Mouse (Mus musculus): ENCODE measurements around the gene Wrnip1. TPM values are rescaled to one million over a fixed set of nuclear protein-coding genes. Genes with fewer than 3 reads are reported as not detected.
A peak's percentile ranks its signal among the peaks of the same experiment; 100 is the strongest.
"Not testable (repeated sequence)": the region's sequence is repeated elsewhere in the genome, so short reads cannot be mapped to it uniquely, and the experiment has no call there.

Wrnip1 gene
- total RNA-seq, 2 experiments from 2014 or later, result 24.8 to 26.7 TPM

- peak in 1 of 2 experiments; percentile 8 for DNase-seq (ENCODE audit: low spot score in 2 of 2)
These were observed 48.3 kb downstream of the Wrnip1 start for GRCm38 (mm10) chr13:32850156-32850555.

- peak in 1 of 2 experiments; percentile 54 for DNase-seq (ENCODE audit: low spot score in 2 of 2)
These were observed 49.0 kb downstream of the Wrnip1 start, which contains the start of gene Serpinb1a for GRCm38 (mm10) chr13:32850668-32851404. Gene Serpinb1a, minus strand, starts transcription at chr13:32851185.

DNA sequence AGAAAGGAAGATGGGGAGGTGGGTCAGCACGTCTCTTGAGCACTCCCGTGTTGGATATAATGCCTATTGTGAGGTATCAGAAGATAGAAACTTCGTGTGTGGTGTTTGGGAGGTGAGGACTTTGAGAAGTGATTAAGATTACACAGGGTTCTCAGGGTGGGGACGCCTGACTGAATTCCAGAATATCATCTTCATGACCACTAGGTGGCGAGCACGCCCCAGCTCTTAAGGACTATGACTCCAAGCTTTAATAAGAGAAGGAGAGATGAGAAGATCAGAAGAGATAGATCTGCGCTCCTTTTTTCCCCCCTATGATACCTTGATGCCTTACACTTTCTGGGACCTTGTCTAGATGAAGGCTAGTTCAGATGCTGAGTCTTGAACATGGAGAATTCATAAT, 50.1 kb downstream of the Wrnip1 start:
- peak in 1 of 2 experiments; percentile 23 for DNase-seq (ENCODE audit: low spot score in 2 of 2)

GRCm38 (mm10) chr13:32852539-32852938, 50.7 kb downstream of the Wrnip1 start:
- peak in 1 of 2 experiments; percentile 3 for DNase-seq (ENCODE audit: low spot score in 2 of 2)

- no peak for DNase-seq (ENCODE audit: low spot score in 2 of 2)
These were observed 51.2 kb downstream of the Wrnip1 start for GRCm38 (mm10) chr13:32853073-32853472.

DNA sequence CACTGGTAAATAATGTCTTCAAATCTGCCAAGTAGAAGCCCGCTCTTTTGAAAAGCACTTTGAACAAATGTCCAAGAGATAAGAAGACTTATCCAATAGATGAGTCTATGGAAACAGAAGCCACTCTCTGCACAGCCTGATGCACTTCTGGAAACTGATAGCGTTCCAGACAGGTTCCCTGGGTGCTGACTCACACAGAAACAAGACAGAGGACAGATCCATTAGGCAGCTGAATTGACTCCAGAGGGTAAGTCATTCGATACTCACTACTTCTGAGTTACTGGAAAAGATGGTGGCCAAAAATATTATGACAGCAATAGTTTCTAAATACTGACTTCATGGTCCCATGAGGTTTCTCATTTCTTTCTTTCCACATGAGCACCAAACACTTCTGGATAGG, 59.0 kb downstream of the Wrnip1 start:
- DNase-seq (ENCODE audit: low spot score in 2 of 2), result no peak

GRCm38 (mm10) chr13:32863456-32863855, 61.6 kb downstream of the Wrnip1 start:
- no peak for DNase-seq (ENCODE audit: low spot score in 2 of 2)

DNA sequence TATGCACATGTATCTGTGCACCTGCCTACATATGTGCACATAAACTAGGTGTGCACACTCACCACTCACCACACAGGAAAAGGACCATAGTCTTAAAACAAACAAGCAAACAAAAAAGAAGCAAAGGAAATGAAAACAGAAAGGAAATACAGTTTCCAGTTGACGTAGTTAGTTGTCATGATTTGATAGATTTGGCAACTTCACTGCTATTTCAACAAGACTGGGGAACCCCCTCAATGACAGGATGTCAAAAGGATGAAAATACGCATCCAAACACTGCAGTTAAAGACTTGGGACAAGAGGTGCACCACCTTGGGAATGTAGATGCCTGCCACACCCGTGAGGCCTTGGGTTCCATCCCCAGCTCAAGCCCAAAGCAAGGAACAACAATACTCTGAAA, 62.7 kb downstream of the Wrnip1 start:
- DNase-seq (ENCODE audit: low spot score in 2 of 2), result not testable (repeated sequence)

GRCm38 (mm10) chr13:32865591-32865990, 63.8 kb downstream of the Wrnip1 start:
- no peak for DNase-seq (ENCODE audit: low spot score in 2 of 2)

DNA sequence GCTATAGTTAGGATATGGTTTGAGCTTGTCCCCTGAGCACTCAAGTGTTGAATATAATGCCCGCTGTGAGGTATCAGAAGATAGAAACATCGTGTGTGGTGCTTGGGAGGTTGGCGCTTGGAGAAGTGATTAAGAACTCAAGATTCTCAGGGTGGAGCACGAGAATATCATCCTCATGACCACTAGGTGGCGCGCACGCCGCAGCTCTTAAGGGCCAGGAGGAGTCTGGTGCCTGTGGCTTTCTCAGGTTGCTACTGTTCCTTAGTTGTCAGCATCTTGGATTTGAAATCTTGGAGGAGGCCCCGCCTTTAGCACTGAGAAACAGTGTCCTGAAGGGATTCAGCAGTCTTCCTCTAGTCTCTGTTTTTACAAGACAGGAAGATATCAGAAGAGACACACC, 64.6 kb downstream of the Wrnip1 start:
- DNase-seq (ENCODE audit: low spot score in 2 of 2), result peak; percentile 41 to 67

- no peak for DNase-seq (ENCODE audit: low spot score in 2 of 2)
These were observed 65.2 kb downstream of the Wrnip1 start for GRCm38 (mm10) chr13:32867030-32867429.

DNA sequence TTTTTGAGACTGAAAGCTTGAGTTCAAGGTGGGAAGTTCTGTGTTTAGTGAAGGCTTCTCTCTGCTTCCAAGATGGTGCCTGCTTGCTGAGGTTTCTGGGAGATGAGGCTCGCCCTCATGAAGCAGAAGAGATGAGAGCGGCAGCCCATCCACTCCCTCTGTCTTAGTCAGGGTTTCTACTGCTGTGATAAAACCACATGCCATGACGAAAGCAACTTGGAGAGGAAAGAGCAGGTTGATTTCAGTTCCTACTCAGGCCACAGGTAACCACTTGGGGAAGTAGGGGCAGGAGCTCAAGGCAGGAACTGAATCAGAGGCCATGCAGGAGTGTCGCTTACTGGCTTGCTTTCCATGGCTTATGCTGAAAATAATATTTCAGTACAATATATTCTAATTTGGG, 66.4 kb downstream of the Wrnip1 start:
- not testable (repeated sequence) for DNase-seq (ENCODE audit: low spot score in 2 of 2)

DNA sequence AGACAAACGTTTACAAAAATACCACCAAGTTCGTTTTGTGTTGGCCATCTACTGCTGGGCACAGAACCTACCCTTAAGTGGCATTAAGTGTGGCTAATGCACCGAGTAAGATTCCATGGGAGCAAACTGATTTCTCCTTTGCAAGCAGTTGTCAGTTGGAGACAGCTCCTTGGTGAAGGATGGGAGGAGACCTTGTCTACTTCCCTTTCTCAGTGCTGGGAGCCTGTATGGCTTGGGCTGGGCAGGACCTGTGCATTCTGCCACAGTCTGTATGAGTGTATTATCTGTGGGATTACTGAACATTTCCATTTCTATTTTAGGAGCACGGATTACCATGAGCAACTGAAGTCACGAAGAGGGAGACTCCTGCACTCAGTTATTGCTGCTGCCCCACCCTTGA, 67.0 kb downstream of the Wrnip1 start:
- no peak for DNase-seq (ENCODE audit: low spot score in 2 of 2)

Other genes with a start within 250 kb of the Wrnip1 start
- gene Mylk4, start 18.1 kb upstream of the Wrnip1 start, total RNA-seq (2021), result 100 to 1,000 TPM; 214 to 236 TPM
- gene D930007J09Rik, start 811 bp downstream of the Wrnip1 start, total RNA-seq (2021), result under 1 TPM in 1 of 2 experiments, not detected in 1; 0.83 TPM
- gene Serpinb1a, start 49.1 kb downstream of the Wrnip1 start, total RNA-seq (2021), result 10 to 100 TPM; 30.5 to 49.2 TPM
- gene Serpinb1c, start 96.2 kb downstream of the Wrnip1 start, total RNA-seq (2021), result 1 to 10 TPM in 1 of 2 experiments, under 1 TPM in 1; 0.29 to 1.1 TPM
- 1 to 10 TPM; 2.1 to 2.4 TPM for gene Serpinb6b, start 163.2 kb downstream of the Wrnip1 start, total RNA-seq (2021)
- 1 to 10 TPM; 3.4 to 4.1 TPM for gene Serpinb9, start 201.2 kb downstream of the Wrnip1 start, total RNA-seq (2021)
- gene Serpinb9b, start 225.4 kb downstream of the Wrnip1 start, total RNA-seq (2021), result under 1 TPM; 0.17 to 0.26 TPM